Mouse (Mus musculus) liver, embryonic 16.5 days (tissue): Measurements from ENCODE around the gene Adcy7. TPM values are rescaled to one million over a fixed set of nuclear protein-coding genes. Genes with fewer than 3 reads are reported as not detected.

Experiments
- ATAC-seq: fragments of 200-750 bp; cut with Nextera tagmentation; 2 replicates; pipeline ENCODE4 v1.8.0; 2017; ENCODE audit warnings: low read depth, mild to moderate bottlenecking, moderate number of reproducible peaks, moderate library complexity
- H3K27ac ChIP-seq: fragments of 300-500 bp; sonication (generic); 2 replicates; pipeline ENCODE4 v1.5.1; 2014; ENCODE audit warnings: mild to moderate bottlenecking, low read length
- H3K27me3 ChIP-seq: fragments of 300-500 bp; sonication (generic); 2 replicates; pipeline ENCODE4 v1.6.1; 2014; ENCODE audit warnings: low read depth, low read length, mixed read lengths; ENCODE audit not compliant: control insufficient read depth, insufficient read depth
- H3K36me3 ChIP-seq: fragments of 300-500 bp; sonication (generic); 2 replicates; pipeline ENCODE4 v1.6.1; 2014; ENCODE audit warnings: mild to moderate bottlenecking; ENCODE audit not compliant: control insufficient read depth, insufficient read depth
- H3K4me1 ChIP-seq: fragments of 300-500 bp; sonication (generic); 2 replicates; pipeline ENCODE4 v1.6.1; 2014; ENCODE audit warnings: low read depth, low read length, mixed read lengths; ENCODE audit not compliant: control insufficient read depth
- H3K4me2 ChIP-seq: fragments of 300-500 bp; sonication (generic); 2 replicates; pipeline ENCODE4 v1.6.1; 2014; ENCODE audit warnings: low read depth, low read length, mixed read lengths
- H3K4me3 ChIP-seq: fragments of 300-500 bp; sonication (generic); 2 replicates; pipeline ENCODE4 v1.5.1; 2014; ENCODE audit warnings: low read depth, mild to moderate bottlenecking, low read length
- H3K9ac ChIP-seq: fragments of 300-500 bp; sonication (generic); 2 replicates; pipeline ENCODE4 v1.6.1; 2014; ENCODE audit warnings: low read depth, low read length
- H3K9me3 ChIP-seq: fragments of 300-500 bp; sonication (generic); replicated peaks from 2 replicates; pipeline ENCODE4 v1.6.1; 2016; ENCODE audit warnings: low read length; ENCODE audit not compliant: control insufficient read depth
- WGBS: fragments of 180-500 bp; shearing (Covaris S2); extraction: QIAGEN DNeasy Blood & Tissue Kit; methylation state at CpG from one replicate; pipeline ENCODE4 v1.1.7; 2014; ENCODE audit not compliant: insufficient replicate concordance; 5-methylcytosine and 5-hydroxymethylcytosine counted together
- polyA plus RNA-seq: library from polyadenylated mRNA; unstranded; fragments of >200 nt; fragmentation: Nextera tagmentation; extraction: Ambion mirVana; gene quantifications from 2 replicates; pipeline ENCODE4 v1.2.1, GENCODE M21; 2015

Adcy7 gene
- 18.5 and 19.8 TPM in 2 replicates for polyA plus RNA-seq

GRCm38 (mm10) chr8:88272231-88273050 is at the start of gene Adcy7:
Gene Adcy7, plus strand, starts transcription at chr8:88272403.
- ATAC-seq = peak; percentile 70
- Histone ChIP-seq H3K4me2 (peak within 1 kb of the TSS; percentile 88), H3K27me3 (peaks cover 3% of the 10 kb centered on the region), H3K9me3 (no peaks in the 10 kb centered on the region), H3K36me3 (no peaks in the 10 kb centered on the region), H3K27ac (no peak within 1 kb of the TSS), H3K4me3 (peak within 1 kb of the TSS; percentile 64), H3K9ac (peak within 1 kb of the TSS; percentile 72), H3K4me1 (peaks cover 33% of the 10 kb centered on the region)
- WGBS = 3% methylated on average over 61 of the region's 64 CpGs

GRCm38 (mm10) chr8:88225358-88225757 is 46.8 kb upstream of the Adcy7 start:
- peaks cover 16% of the 10 kb centered on the region for H3K4me1 ChIP-seq
- no peak overlapping the region for H3K4me3 ChIP-seq
- 74% methylated on average over 5 of the region's 5 CpGs for WGBS
- H3K9me3 ChIP-seq = no peaks in the 10 kb centered on the region
- H3K36me3 ChIP-seq = no peaks in the 10 kb centered on the region
- H3K27ac ChIP-seq = no peak overlapping the region
- H3K9ac ChIP-seq = no peak overlapping the region
- no peak for ATAC-seq
- no peaks in the 10 kb centered on the region for H3K27me3 ChIP-seq
- H3K4me2 ChIP-seq = no peak overlapping the region

- H3K27ac ChIP-seq = no peak overlapping the region
- H3K4me3 ChIP-seq = no peak overlapping the region
- H3K9ac ChIP-seq = no peak overlapping the region
- 65% methylated on average over 6 of the region's 6 CpGs for WGBS
- no peak for ATAC-seq
- H3K27me3 ChIP-seq = no peaks in the 10 kb centered on the region
- H3K4me1 ChIP-seq = peaks cover 12% of the 10 kb centered on the region
- H3K4me2 ChIP-seq = no peak overlapping the region
- H3K36me3 ChIP-seq = no peaks in the 10 kb centered on the region
- H3K9me3 ChIP-seq = no peaks in the 10 kb centered on the region
Measured at GRCm38 (mm10) chr8:88227851-88228250, 44.4 kb upstream of the Adcy7 start.

- no peak overlapping the region for H3K4me2 ChIP-seq
- no peaks in the 10 kb centered on the region for H3K36me3 ChIP-seq
- peaks cover 12% of the 10 kb centered on the region for H3K4me1 ChIP-seq
- no peaks in the 10 kb centered on the region for H3K27me3 ChIP-seq
- no peaks in the 10 kb centered on the region for H3K9me3 ChIP-seq
- H3K27ac ChIP-seq = peak overlapping the region; percentile 29; the same call in 1 of the 2 replicates
- H3K4me3 ChIP-seq = no peak overlapping the region
- no peak for ATAC-seq
- H3K9ac ChIP-seq = no peak overlapping the region
- WGBS = 35% methylated on average over 1 of the region's 1 CpGs
Measured at GRCm38 (mm10) chr8:88228286-88228685, 43.9 kb upstream of the Adcy7 start.

- Histone ChIP-seq H3K27me3 (no peaks in the 10 kb centered on the region), H3K27ac (peak overlapping the region; percentile 29; the same call in 1 of the 2 replicates), H3K4me2 (no peak overlapping the region), H3K9ac (no peak overlapping the region), H3K4me1 (peaks cover 12% of the 10 kb centered on the region), H3K36me3 (no peaks in the 10 kb centered on the region), H3K9me3 (no peaks in the 10 kb centered on the region), H3K4me3 (no peak overlapping the region)
- WGBS = no CpG with 5 or more reads among the region's 1 CpGs
- ATAC-seq = no peak
Measured at GRCm38 (mm10) chr8:88228800-88229199, 43.4 kb upstream of the Adcy7 start.

GRCm38 (mm10) chr8:88236666-88237065 is 35.5 kb upstream of the Adcy7 start:
- no peaks in the 10 kb centered on the region for H3K36me3 ChIP-seq
- H3K4me1 ChIP-seq = peaks cover 3% of the 10 kb centered on the region; the same call in 1 of the 2 replicates
- 61% methylated on average over 2 of the region's 2 CpGs for WGBS
- H3K9ac ChIP-seq = no peak overlapping the region
- no peak for ATAC-seq
- no peaks in the 10 kb centered on the region for H3K27me3 ChIP-seq
- H3K4me2 ChIP-seq = no peak overlapping the region
- H3K4me3 ChIP-seq = no peak overlapping the region
- no peaks in the 10 kb centered on the region for H3K9me3 ChIP-seq
- H3K27ac ChIP-seq = no peak overlapping the region

GRCm38 (mm10) chr8:88237606-88238005 is 34.6 kb upstream of the Adcy7 start:
- Histone ChIP-seq H3K9ac (no peak overlapping the region), H3K27me3 (no peaks in the 10 kb centered on the region), H3K36me3 (no peaks in the 10 kb centered on the region), H3K4me2 (no peak overlapping the region), H3K4me1 (peaks cover 3% of the 10 kb centered on the region; the same call in 1 of the 2 replicates), H3K4me3 (no peak overlapping the region), H3K27ac (no peak overlapping the region), H3K9me3 (no peaks in the 10 kb centered on the region)
- WGBS = 38% methylated on average over 2 of the region's 2 CpGs
- no peak for ATAC-seq

GRCm38 (mm10) chr8:88239277-88239676 is 32.9 kb upstream of the Adcy7 start:
- H3K9me3 ChIP-seq = no peaks in the 10 kb centered on the region
- H3K27ac ChIP-seq = no peak overlapping the region
- H3K4me3 ChIP-seq = no peak overlapping the region
- 72% methylated on average over 5 of the region's 5 CpGs for WGBS
- H3K36me3 ChIP-seq = no peaks in the 10 kb centered on the region
- no peak overlapping the region for H3K4me2 ChIP-seq
- no peak for ATAC-seq
- H3K27me3 ChIP-seq = no peaks in the 10 kb centered on the region
- no peak overlapping the region for H3K9ac ChIP-seq
- peaks cover 3% of the 10 kb centered on the region; the same call in 1 of the 2 replicates for H3K4me1 ChIP-seq

- H3K4me2 ChIP-seq = no peak overlapping the region
- peaks cover 3% of the 10 kb centered on the region; the same call in 1 of the 2 replicates for H3K4me1 ChIP-seq
- ATAC-seq = no peak
- no peak overlapping the region for H3K9ac ChIP-seq
- H3K27me3 ChIP-seq = no peaks in the 10 kb centered on the region
- no peak overlapping the region for H3K4me3 ChIP-seq
- H3K27ac ChIP-seq = no peak overlapping the region
- no peaks in the 10 kb centered on the region for H3K9me3 ChIP-seq
- H3K36me3 ChIP-seq = no peaks in the 10 kb centered on the region
- 61% methylated on average over 4 of the region's 4 CpGs for WGBS
Measured at GRCm38 (mm10) chr8:88241871-88242270, 30.3 kb upstream of the Adcy7 start.
